Mouse (Mus musculus) liver, embryonic 12.5 days (tissue): Measurements from ENCODE around the gene Foxp1. TPM values are rescaled to one million over a fixed set of nuclear protein-coding genes. Genes with fewer than 3 reads are reported as not detected.

Experiments
- ATAC-seq: fragments of 200-750 bp; cut with Nextera tagmentation; 2 replicates; pipeline ENCODE4 v1.8.0; 2017; ENCODE audit warnings: moderate number of reproducible peaks, mild to moderate bottlenecking, moderate library complexity
- H3K27ac ChIP-seq: fragments of 300-500 bp; sonication (generic); 2 replicates; pipeline ENCODE4 v1.5.1; 2016; ENCODE audit warnings: mild to moderate bottlenecking
- H3K27me3 ChIP-seq: fragments of 300-500 bp; sonication (generic); replicated peaks from 2 replicates; pipeline ENCODE4 v1.6.1; 2016; ENCODE audit warnings: mild to moderate bottlenecking, moderate library complexity
- H3K36me3 ChIP-seq: fragments of 300-500 bp; sonication (generic); 2 replicates; pipeline ENCODE4 v1.6.1; 2016; ENCODE audit warnings: mild to moderate bottlenecking, moderate library complexity
- H3K4me1 ChIP-seq: fragments of 300-500 bp; sonication (generic); 2 replicates; pipeline ENCODE4 v1.6.1; 2016
- H3K4me2 ChIP-seq: fragments of 300-500 bp; sonication (generic); 2 replicates; pipeline ENCODE4 v1.6.1; 2016; ENCODE audit warnings: mild to moderate bottlenecking, moderate library complexity
- H3K4me3 ChIP-seq: fragments of 300-500 bp; sonication (generic); 2 replicates; pipeline ENCODE4 v1.5.1; 2016; ENCODE audit warnings: mild to moderate bottlenecking, moderate library complexity
- H3K9ac ChIP-seq: fragments of 300-500 bp; sonication (generic); 2 replicates; pipeline ENCODE4 v1.6.1; 2016; ENCODE audit warnings: mild to moderate bottlenecking, moderate library complexity
- H3K9me3 ChIP-seq: fragments of 300-500 bp; sonication (generic); replicated peaks from 2 replicates; pipeline ENCODE4 v1.6.1; 2016; ENCODE audit warnings: mild to moderate bottlenecking, moderate library complexity
- WGBS: fragments of 180-500 bp; shearing (Covaris S2); methylation state at CpG from one replicate; pipeline ENCODE4 v1.1.7; 2016; ENCODE audit not compliant: insufficient replicate concordance; 5-methylcytosine and 5-hydroxymethylcytosine counted together
- polyA plus RNA-seq: library from polyadenylated mRNA; unstranded; fragments of >200 nt; fragmentation: Nextera tagmentation; extraction: Ambion mirVana; gene quantifications from 2 replicates; pipeline ENCODE4 v1.2.1, GENCODE M21; 2016

The Foxp1 gene
- polyA plus RNA-seq, 1 experiment from 2014 or later: 25.5 TPM

GRCm38 (mm10) chr6:99108417-99108816, 414.1 kb downstream of the Foxp1 start:
- no peaks in the 10 kb centered on the region for H3K36me3 ChIP-seq
- H3K4me1 ChIP-seq: peaks cover 41% of the 10 kb centered on the region
- no peak overlapping the region for H3K4me2 ChIP-seq
- H3K9ac ChIP-seq: no peak overlapping the region
- H3K9me3 ChIP-seq: no peaks in the 10 kb centered on the region
- H3K27ac ChIP-seq: no peak overlapping the region
- H3K4me3 ChIP-seq: no peak overlapping the region
- WGBS: 75% methylated on average over 4 of the region's 4 CpGs
- H3K27me3 ChIP-seq: no peaks in the 10 kb centered on the region
- no peak for ATAC-seq

DNA sequence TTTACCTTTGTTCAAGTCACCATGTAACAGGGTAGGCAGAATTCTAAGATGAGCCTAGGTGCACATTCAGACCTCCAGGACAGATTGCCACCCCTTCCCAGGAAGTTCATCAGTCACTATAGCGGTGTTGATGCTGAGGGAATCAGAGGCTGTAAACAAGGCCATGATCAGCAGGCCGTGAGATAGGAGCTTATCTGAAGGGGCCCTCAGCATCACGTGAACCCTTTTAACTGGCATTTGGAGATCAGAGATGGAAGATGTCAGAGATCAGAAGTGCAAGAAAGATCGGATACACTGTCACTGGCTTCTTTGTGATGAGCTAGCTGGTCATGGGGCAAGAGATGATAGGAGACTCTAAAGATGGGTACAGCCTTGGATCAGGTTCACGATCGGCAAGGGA, 414.8 kb downstream of the Foxp1 start:
- Histone ChIP-seq H3K4me3 (no peak overlapping the region), H3K4me1 (peaks cover 42% of the 10 kb centered on the region), H3K9ac (no peak overlapping the region), H3K27ac (no peak overlapping the region), H3K27me3 (no peaks in the 10 kb centered on the region), H3K9me3 (no peaks in the 10 kb centered on the region), H3K4me2 (no peak overlapping the region), H3K36me3 (no peaks in the 10 kb centered on the region)
- no peak for ATAC-seq
- WGBS: 60% methylated on average over 6 of the region's 6 CpGs

DNA sequence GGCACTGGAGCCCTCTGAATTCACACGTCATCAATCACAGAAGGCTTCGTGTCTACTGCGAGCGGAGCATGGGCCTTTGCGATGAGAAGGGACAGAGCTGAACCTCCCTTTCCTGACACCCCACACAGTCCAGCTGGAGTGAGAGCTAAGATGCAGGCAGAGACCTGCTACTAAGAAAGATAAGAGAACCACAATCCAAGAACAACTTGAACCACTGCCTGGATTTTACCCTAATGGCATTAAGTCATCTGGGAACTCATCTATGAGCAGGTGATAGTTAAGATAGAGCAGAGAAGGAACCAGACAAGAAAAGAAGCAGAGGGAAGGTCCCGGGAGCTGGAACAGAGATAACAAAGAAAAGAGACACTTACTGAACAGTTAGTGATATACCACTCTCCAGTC, 415.4 kb downstream of the Foxp1 start:
- H3K36me3 ChIP-seq: no peaks in the 10 kb centered on the region
- H3K9ac ChIP-seq: no peak overlapping the region
- no peak overlapping the region for H3K4me3 ChIP-seq
- peaks cover 42% of the 10 kb centered on the region for H3K4me1 ChIP-seq
- no peak overlapping the region for H3K27ac ChIP-seq
- 54% methylated on average over 6 of the region's 6 CpGs for WGBS
- H3K4me2 ChIP-seq: no peak overlapping the region
- no peaks in the 10 kb centered on the region for H3K9me3 ChIP-seq
- ATAC-seq: peak; percentile 47; the same call in 1 of the 2 replicates
- H3K27me3 ChIP-seq: no peaks in the 10 kb centered on the region

DNA sequence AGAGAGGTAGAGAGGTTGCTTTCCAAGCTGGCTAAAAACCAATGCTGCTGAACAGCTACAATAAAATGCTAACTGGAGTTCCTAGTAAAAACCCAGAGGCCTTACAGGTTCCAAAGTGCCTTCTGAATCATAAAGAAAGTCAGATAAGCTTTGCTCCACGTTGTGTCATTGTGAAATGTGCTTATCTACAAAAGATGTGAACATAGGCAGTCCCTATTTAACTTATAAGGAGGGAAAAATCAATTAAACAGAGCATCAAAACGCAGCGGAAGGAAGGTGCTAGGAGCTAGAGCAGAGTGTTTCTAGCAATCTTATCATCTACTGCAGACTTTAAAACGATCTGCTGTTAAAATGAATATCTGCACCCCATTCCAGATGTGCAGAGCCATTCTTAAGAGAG, 416.5 kb downstream of the Foxp1 start:
- Histone ChIP-seq H3K4me3 (no peak overlapping the region), H3K4me1 (peaks cover 42% of the 10 kb centered on the region), H3K4me2 (no peak overlapping the region), H3K27me3 (no peaks in the 10 kb centered on the region), H3K27ac (no peak overlapping the region), H3K36me3 (no peaks in the 10 kb centered on the region), H3K9ac (no peak overlapping the region), H3K9me3 (no peaks in the 10 kb centered on the region)
- WGBS: 31% methylated on average over 4 of the region's 4 CpGs
- ATAC-seq: 0 out of 2 replicates have a peak, but pooled peaks have one; percentile 20

DNA sequence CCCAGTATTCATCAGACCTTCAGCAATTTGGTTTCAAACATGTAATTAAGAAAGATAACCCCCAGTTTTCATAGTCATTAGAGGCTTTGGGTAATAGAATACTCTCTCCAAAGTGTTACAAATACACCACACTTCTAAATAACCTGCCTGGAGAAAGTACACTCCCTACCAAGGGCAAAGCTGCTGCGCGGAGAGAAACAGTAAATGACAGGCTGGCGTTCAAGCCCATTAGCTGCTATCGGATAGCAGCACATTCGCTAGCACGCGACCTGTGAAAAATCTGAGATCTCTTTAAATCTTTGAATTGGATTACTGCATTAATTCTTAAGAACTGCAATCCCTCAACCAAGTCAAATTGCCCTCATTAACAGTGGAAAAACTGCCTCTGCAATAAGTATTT, 418.1 kb downstream of the Foxp1 start:
- Histone ChIP-seq H3K9ac (no peak overlapping the region), H3K4me1 (peaks cover 41% of the 10 kb centered on the region), H3K9me3 (no peaks in the 10 kb centered on the region), H3K36me3 (no peaks in the 10 kb centered on the region), H3K27ac (no peak overlapping the region), H3K27me3 (no peaks in the 10 kb centered on the region), H3K4me3 (no peak overlapping the region), H3K4me2 (no peak overlapping the region)
- WGBS: 80% methylated on average over 7 of the region's 7 CpGs
- no peak for ATAC-seq

- Histone ChIP-seq H3K4me1 (peaks cover 41% of the 10 kb centered on the region), H3K9me3 (no peaks in the 10 kb centered on the region)
Observed at GRCm38 (mm10) chr6:99103911-99104310, 418.6 kb downstream of the Foxp1 start.

GRCm38 (mm10) chr6:99101489-99101908, 421.0 kb downstream of the Foxp1 start:
- H3K4me3 ChIP-seq: no peak overlapping the region
- H3K4me2 ChIP-seq: 0 out of 2 replicates have a peak overlapping the region, but pooled peaks have one; percentile 3
- H3K9ac ChIP-seq: no peak overlapping the region
- H3K4me1 ChIP-seq: peaks cover 40% of the 10 kb centered on the region
- ATAC-seq: peak; percentile 60
- no peaks in the 10 kb centered on the region for H3K9me3 ChIP-seq
- 51% methylated on average over 6 of the region's 6 CpGs for WGBS
- H3K27me3 ChIP-seq: no peaks in the 10 kb centered on the region
- H3K36me3 ChIP-seq: no peaks in the 10 kb centered on the region
- H3K27ac ChIP-seq: peak overlapping the region; percentile 54; the same call in 1 of the 2 replicates

More at GRCm38 (mm10) chr6:99103911-99104310, 418.6 kb downstream of the Foxp1 start:
- Histone ChIP-seq H3K27ac (no peak overlapping the region), H3K9ac (no peak overlapping the region), H3K4me2 (no peak overlapping the region), H3K4me3 (no peak overlapping the region), H3K27me3 (no peaks in the 10 kb centered on the region), H3K36me3 (no peaks in the 10 kb centered on the region)
- WGBS: 73% methylated on average over 3 of the region's 3 CpGs
- ATAC-seq: no peak

DNA sequence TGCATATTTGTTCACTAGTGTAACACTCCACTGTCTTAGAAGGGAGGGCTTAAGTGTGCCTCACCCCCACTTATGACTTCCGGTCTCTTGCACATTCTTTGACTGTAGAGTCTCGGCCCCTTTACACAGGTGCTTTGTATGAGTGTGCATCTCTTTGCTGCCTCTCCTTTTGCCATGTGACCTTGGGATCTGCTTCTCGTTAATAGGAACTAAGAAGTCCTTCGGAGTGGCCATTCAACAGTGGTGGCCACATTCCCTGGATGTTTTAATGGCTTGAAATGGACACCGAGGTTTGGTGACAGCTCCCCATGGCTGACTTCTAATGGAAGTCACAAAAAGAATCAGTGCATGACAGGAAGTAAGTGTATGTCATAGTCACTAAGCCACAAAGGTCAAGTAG, 422.2 kb downstream of the Foxp1 start:
- H3K9ac ChIP-seq: no peak overlapping the region
- no peaks in the 10 kb centered on the region for H3K36me3 ChIP-seq
- no peak overlapping the region for H3K4me3 ChIP-seq
- ATAC-seq: no peak
- no peak overlapping the region for H3K4me2 ChIP-seq
- no peaks in the 10 kb centered on the region for H3K27me3 ChIP-seq
- 0 out of 2 replicates have a peak overlapping the region, but pooled peaks have one; percentile 48 for H3K27ac ChIP-seq
- H3K9me3 ChIP-seq: no peaks in the 10 kb centered on the region
- 80% methylated on average over 5 of the region's 5 CpGs for WGBS
- H3K4me1 ChIP-seq: peaks cover 36% of the 10 kb centered on the region

- 60% methylated on average over 4 of the region's 4 CpGs for WGBS
- no peak overlapping the region for H3K4me2 ChIP-seq
- H3K27me3 ChIP-seq: no peaks in the 10 kb centered on the region
- no peak overlapping the region for H3K27ac ChIP-seq
- H3K36me3 ChIP-seq: no peaks in the 10 kb centered on the region
- no peak overlapping the region for H3K9ac ChIP-seq
- H3K9me3 ChIP-seq: no peaks in the 10 kb centered on the region
- H3K4me1 ChIP-seq: peaks cover 38% of the 10 kb centered on the region
- no peak overlapping the region for H3K4me3 ChIP-seq
- no peak for ATAC-seq
Observed at GRCm38 (mm10) chr6:99099781-99100180, 422.7 kb downstream of the Foxp1 start.

DNA sequence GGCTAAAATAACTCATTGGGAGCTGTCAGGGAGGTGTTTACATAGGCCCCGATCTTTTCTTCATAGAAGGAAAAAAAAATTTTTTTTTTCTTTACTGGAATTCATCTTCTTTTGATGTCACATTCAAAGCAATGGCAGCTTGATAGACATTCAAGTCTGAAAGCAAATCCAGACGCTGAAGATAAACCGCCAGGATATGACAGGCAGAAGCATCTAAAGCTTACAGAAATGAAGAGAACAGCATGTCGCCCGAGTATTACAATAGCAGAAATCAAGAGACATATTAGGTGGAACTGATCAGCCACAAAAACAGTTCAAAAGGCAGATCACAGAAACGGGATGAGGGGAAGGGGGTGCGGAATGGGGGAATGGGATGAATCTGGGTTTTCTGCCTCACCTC, 425.3 kb downstream of the Foxp1 start:
- 69% methylated on average over 7 of the region's 7 CpGs for WGBS
- Histone ChIP-seq H3K27ac (no peak overlapping the region), H3K4me2 (no peak overlapping the region), H3K36me3 (no peaks in the 10 kb centered on the region), H3K4me3 (no peak overlapping the region), H3K9me3 (no peaks in the 10 kb centered on the region), H3K27me3 (no peaks in the 10 kb centered on the region), H3K4me1 (peaks cover 51% of the 10 kb centered on the region), H3K9ac (no peak overlapping the region)
- ATAC-seq: no peak

DNA sequence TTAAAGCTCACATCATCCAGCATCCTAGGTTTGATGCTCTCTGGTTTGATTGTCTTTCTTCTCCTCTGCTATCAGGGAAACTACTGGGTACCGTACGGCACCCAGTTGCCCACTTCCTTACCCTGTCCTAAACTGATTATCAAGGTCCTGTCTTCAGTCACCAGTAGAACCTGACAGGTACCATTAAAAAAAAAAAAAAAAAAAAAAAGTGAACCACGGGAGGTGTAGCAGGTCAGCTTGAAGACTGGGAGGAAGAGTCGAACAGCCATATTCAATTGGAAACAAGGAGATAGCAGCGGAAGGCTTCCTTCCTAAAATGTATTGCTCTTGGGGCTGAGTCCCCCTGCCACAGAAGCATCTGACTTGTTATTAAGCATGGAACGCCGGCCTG, 425.8 kb downstream of the Foxp1 start:
- Histone ChIP-seq H3K4me3 (no peak overlapping the region), H3K9ac (no peak overlapping the region), H3K27ac (no peak overlapping the region), H3K27me3 (no peaks in the 10 kb centered on the region), H3K4me1 (peaks cover 54% of the 10 kb centered on the region), H3K4me2 (peak overlapping the region; percentile 64; the same call in 1 of the 2 replicates), H3K9me3 (no peaks in the 10 kb centered on the region), H3K36me3 (no peaks in the 10 kb centered on the region)
- ATAC-seq: no peak
- 55% methylated on average over 7 of the region's 7 CpGs for WGBS

DNA sequence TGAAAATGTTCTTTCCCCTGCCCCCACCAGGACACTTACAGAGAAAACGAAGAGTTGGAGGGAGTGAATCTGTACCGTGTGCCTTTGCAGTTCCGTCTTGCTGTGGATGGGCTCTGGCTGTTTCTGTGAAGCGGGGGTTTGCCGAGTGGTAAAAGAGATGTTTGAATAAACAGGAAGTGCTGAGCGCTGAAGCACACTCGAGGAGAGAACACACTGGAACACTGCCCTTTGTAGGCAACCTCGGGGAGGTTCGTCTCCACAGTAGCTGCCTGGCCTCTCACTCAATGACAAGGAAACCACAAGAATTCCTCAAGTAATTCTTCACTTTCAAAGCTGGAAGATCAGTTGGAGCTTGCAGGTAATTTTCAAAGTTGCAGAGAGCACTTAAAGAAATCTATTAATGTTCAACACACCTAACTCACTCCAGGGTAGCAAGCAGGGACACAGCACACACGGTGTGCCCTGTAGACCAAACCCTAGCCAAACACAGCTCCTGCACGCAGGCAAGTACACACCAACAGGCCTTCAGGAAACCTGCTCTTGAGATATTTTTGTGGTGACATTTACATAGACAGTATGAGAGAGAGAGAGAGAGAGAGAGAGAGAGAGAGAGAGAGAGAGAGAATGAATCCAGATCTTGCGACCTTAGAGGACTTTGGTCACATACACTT, 426.3 kb downstream of the Foxp1 start:
- Histone ChIP-seq H3K27ac (peak overlapping the region; percentile 66), H3K27me3 (no peaks in the 10 kb centered on the region), H3K9me3 (no peaks in the 10 kb centered on the region), H3K4me2 (peak overlapping the region; percentile 64), H3K36me3 (no peaks in the 10 kb centered on the region), H3K4me3 (peak overlapping the region; percentile 43), H3K9ac (peak overlapping the region; percentile 56), H3K4me1 (peaks cover 57% of the 10 kb centered on the region)
- 0 out of 2 replicates have a peak, but pooled peaks have one; percentile 22 for ATAC-seq
- 7% methylated on average over 12 of the region's 12 CpGs for WGBS
